Mouse (Mus musculus) yolk sac, embryonic 10.5 days (tissue): ENCODE measurements at regions not wholly inside any gene's neighbourhood (a gene's known extent, or its start where the extent isn't known, plus 50 kb on each side); places are given as distances from the start of the nearest gene placed in this dataset.

Experiments
- DNase-seq: peaks from one replicate; pipeline ENCODE4 v3.0.0-alpha.2; 2017; ENCODE audit warnings: low spot score

DNA sequence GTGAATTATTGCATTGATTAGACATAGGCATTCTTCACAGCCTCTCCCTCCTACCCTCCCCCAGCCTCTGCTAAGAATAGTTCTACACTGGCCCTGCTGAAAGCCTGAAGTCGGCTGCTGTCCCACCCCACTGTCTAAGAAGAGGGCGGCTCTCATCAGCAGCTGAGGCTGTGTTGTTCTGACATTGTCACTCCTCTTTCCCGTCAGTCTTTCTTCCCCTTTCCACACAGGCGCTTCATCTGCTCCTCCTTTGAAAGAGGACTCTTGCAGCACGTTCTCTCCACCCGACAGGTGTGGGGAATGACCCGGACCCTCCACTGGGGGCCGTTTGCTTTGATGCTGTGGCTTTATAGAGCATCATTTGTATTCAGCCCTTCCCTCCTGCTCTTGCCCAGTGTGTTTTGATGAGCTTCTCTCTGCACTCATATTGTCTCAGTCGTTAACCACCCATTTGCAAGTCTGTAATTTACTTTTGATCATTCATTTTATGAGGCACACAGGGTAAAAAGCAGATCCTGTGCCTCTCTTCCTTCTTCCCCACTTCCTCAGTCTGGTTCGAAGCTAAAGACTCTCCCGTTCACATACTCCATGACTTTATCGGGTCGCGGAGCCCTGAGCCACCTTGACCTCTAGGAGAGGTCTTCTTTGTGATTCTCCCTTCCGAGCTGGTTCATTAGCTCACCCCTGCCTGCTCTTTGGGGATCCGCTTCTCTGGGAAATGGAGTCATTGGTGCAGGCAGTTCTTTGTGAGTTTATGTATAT, 142.2 kb upstream of the Snx19 start:
- DNase-seq = no peak

GRCm38 (mm10) chr9:30285324-30285599, 141.6 kb upstream of the Snx19 start:
- DNase-seq = no peak

- no peak for DNase-seq
Observed at GRCm38 (mm10) chr9:30299844-30300243, 127.1 kb upstream of the Snx19 start.

GRCm38 (mm10) chr9:30308281-30308680, 118.6 kb upstream of the Snx19 start:
- no peak for DNase-seq

- DNase-seq = no peak
Observed at GRCm38 (mm10) chr9:30313360-30313759, 113.5 kb upstream of the Snx19 start.

GRCm38 (mm10) chr9:30314355-30315171, 112.3 kb upstream of the Snx19 start:
- DNase-seq = no peak

DNA sequence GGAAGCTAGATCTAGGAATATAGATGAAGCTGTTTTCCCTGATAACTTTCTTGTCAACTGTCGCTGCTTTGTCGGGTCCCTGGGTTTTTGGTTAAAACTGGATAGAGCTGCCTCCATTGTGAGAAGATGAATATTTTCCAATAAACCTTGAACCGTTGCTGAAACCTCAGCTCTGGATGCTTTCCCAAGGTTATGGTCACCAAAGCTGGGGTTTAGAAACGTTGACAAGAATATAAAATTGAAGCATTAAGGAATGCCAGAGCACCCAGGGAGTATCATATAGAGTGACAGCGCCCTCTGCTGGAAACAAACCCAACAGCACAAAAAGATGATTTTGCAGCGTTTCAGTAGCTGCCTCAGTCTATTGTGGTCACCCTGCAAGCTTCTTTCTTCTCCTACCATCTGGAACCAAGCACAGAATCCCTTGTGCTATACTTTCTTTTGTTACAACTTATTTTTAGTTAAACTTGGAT, 111.7 kb upstream of the Snx19 start:
- DNase-seq = no peak

DNA sequence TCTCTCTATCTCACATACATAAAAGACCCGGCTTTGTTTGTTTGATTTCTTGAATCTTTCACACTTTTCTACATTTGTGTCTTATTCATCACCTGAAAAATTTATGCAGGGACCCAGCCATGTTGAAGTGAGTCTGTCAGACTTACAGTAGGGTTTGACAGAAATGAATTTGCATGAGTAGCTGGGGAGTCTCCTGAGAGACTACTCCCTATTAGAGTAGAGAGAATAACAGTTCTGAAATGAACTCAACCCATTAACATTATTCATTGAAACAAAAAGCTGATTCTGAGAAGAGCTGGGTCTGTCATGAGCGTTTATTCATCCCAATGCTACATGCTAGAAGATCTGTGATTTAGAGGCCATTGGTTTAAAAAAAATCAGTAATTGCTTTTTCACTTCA, 82.0 kb upstream of the Snx19 start:
- DNase-seq = no peak

DNA sequence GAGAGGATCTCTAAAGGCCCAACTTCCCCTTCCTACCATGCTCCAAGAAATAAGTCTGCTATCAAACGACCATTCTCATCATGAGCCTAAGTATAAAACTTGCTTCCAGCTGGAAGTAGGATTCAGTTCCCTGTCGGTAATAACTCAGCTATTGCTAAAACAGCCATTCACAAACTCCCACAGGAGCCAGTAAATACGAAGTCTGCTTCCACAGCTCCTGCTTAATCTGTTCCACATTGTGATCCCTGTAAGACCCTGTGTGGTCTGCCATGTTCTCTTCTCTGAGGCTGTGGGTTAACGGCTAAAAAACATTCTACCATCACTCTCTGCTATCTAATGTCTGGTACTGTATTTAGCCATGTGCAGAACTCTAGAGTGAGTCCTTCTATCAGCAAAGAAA, 72.9 kb upstream of the Snx19 start:
- DNase-seq = no peak

DNA sequence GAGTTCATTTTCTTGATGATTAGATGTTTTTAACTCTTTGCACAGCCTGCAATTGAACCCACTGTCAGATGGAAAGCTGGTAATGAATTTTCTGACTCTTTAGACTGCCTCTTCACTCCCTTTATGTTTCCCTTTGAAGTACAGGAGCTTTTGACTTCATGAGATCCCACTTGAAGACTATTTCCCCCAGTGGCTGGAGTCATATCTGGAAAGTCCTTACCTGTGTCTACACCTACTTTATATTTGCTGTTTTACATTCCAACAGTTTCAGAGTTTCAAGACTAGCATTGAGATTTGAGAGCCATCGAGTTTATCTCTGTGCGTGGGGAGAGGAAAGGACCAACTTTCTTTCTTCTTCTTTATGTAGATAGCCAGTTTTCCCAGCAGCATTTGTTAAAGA, 71.3 kb upstream of the Snx19 start:
- DNase-seq = no peak

DNA sequence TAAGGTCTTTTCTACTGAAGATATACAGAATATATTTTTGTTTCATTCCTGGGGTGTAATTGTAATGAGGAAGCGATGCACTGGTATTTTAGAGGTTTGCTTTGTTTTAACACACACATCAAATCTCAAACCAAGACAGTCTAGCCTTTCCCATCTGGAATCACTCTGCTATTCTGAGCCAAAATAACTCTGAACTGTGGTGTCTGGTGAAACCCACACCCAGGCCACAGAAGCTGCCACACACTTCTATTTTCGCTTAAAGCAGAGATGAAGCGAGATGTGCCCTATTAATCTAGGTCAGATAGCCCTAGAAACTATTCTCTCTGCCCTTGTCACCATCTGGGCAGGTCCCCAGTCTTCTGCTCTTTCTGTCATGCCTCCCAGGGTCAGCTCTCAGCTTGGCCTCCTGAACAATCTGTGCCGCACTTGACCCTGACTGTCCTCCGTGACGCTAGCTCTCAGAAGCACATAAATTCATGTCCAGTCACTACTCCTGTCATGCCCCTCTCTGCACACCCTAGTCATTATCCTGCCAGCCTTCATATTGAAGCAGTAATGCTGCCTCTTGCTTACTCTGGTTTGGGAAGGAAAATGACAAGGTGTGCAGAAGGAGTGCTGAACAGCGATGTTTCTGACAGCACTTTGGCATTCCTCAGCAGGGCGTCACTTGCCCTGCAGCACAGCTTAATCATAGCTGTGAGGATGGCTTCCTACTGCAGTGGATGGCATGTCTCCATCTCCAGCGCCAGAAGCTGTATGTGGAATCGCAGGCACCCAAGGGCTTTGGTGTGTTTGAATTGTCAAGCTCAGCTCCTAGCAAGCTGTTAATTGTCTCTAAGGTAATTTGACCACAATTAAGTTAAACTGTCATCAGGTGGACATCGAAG, 57.1 kb upstream of the Snx19 start:
- DNase-seq = no peak

- DNase-seq = no peak
Observed at GRCm38 (mm10) chr9:30370789-30371188, 56.1 kb upstream of the Snx19 start.

- no peak for DNase-seq
Observed at GRCm38 (mm10) chr9:30376908-30377307, 50.0 kb upstream of the Snx19 start.
